Mouse (Mus musculus) stomach, embryonic 16.5 days (tissue): ENCODE data around the gene Dohh. TPM values are rescaled to one million over a fixed set of nuclear protein-coding genes. Genes with fewer than 3 reads are reported as not detected.

Experiments used
- ATAC-seq: fragments of 200-750 bp; cut with Nextera tagmentation; 2 replicates; pipeline ENCODE4 v1.8.0; 2017; ENCODE audit warnings: moderate number of reproducible peaks, moderate TSS enrichment; ENCODE audit not compliant: insufficient read depth, low FRiP score
- H3K27ac ChIP-seq: fragments of 300-500 bp; sonication (generic); 2 replicates; pipeline ENCODE4 v1.5.1; 2014; ENCODE audit warnings: low read length
- H3K27me3 ChIP-seq: fragments of 300-500 bp; sonication (generic); 2 replicates; pipeline ENCODE4 v1.6.1; 2014; ENCODE audit warnings: low read length, control low read depth, mixed read lengths; ENCODE audit not compliant: control insufficient read depth, insufficient read depth
- H3K36me3 ChIP-seq: fragments of 300-500 bp; sonication (generic); 2 replicates; pipeline ENCODE4 v1.6.1; 2014; ENCODE audit warnings: low read length; ENCODE audit not compliant: control insufficient read depth, insufficient read depth
- H3K4me1 ChIP-seq: fragments of 300-500 bp; sonication (generic); 2 replicates; pipeline ENCODE4 v1.6.1; 2014; ENCODE audit warnings: low read length, control low read depth, mixed read lengths; ENCODE audit not compliant: control insufficient read depth, insufficient read depth
- H3K4me2 ChIP-seq: fragments of 300-500 bp; sonication (generic); 2 replicates; pipeline ENCODE4 v1.6.1; 2014; ENCODE audit warnings: low read depth, low read length, mixed read lengths
- H3K4me3 ChIP-seq: fragments of 300-500 bp; sonication (generic); replicated peaks from 2 replicates; pipeline ENCODE4 v1.5.1; 2014; ENCODE audit warnings: mild to moderate bottlenecking, low read length
- H3K9ac ChIP-seq: fragments of 300-500 bp; sonication (generic); 2 replicates; pipeline ENCODE4 v1.6.1; 2014; ENCODE audit warnings: low read length
- H3K9me3 ChIP-seq: fragments of 300-500 bp; sonication (generic); replicated peaks from 2 replicates; pipeline ENCODE4 v1.6.1; 2016; ENCODE audit warnings: low read length, control low read depth; ENCODE audit not compliant: control insufficient read depth
- WGBS: fragments of 180-500 bp; shearing (Covaris S2); extraction: QIAGEN DNeasy Blood & Tissue Kit; methylation state at CpG from one replicate; pipeline ENCODE4 v1.1.7; 2014; 5-methylcytosine and 5-hydroxymethylcytosine counted together
- polyA plus RNA-seq: library from polyadenylated mRNA; unstranded; fragments of >200 nt; fragmentation: Nextera tagmentation; extraction: Ambion mirVana; gene quantifications from 2 replicates; pipeline ENCODE4 v1.2.1, GENCODE M21; 2015

Gene Dohh
- polyA plus RNA-seq, 1 experiment from 2014 or later: 79.6 TPM

DNA sequence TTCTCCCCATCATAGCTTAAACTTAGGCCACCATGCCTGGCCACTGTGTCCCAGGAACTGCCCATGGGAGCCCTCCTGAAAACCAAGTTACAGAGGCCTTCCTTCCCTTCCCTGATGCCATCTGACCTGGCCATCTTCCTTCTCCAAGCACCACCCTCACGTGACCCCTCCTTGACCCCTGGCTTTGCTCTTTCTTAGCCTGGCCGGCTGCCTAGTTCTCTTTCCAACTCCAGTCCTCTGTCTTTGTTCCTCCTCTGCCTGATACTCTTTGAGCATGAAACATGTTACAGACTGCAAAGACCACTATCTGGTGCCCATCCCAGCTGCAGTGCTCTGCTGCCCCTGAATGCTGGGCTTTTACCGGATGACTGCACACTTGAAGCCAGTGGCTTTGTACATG is 5.1 kb downstream of the Dohh start:
- H3K9ac ChIP-seq: peak overlapping the region; percentile 31; the same call in 1 of the 2 replicates
- peaks cover 6% of the 10 kb centered on the region; the same call in 1 of the 2 replicates for H3K36me3 ChIP-seq
- H3K9me3 ChIP-seq: no peaks in the 10 kb centered on the region
- H3K4me1 ChIP-seq: peaks cover 33% of the 10 kb centered on the region
- no peak overlapping the region for H3K4me2 ChIP-seq
- H3K4me3 ChIP-seq: no peak overlapping the region
- WGBS: 46% methylated on average over 3 of the region's 3 CpGs
- peak overlapping the region; percentile 43; the same call in 1 of the 2 replicates for H3K27ac ChIP-seq
- no peaks in the 10 kb centered on the region for H3K27me3 ChIP-seq
- no peak for ATAC-seq

DNA sequence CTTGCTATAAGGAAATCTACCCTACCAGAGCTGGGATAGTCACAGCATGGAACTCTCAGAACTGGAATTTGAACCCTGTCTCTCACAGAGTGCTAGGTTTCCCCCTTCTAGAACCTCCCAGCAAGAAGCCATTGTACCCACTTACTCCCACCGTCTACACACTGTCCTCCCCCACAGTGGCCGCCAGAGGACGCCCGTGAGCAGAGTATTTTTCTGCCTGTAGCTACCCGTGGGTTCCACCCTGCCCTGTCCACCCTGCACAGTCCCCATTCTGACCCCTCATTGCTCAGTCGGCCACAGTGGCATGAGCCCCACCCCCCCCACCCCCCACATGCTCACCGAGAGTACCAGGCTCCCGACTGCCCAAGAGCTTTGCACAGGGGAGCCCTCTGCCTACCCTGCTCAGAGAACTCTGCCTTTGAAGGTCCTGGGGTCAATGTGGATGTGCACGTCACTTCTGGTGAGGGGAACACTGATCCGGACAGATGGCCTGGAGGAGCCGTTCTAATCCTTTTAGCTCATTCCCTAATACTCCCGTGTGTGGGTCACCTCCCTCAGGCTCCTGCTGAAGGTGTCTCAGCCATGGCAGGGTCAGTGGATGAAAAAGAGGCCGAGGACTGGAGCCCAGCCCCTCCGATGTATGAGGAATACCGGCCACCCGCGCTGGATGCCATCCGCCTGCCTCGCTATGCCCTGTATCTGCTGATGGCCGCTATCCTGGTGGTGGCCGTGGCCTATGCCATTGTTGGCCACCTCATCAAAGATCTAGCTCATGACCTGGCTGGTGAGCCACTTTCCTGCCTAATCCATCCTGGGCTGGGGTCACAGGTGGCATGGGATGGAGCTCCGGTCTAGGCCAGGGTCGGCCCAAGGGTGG is 5.8 kb downstream of the Dohh start:
- Histone ChIP-seq H3K27me3 (no peaks in the 10 kb centered on the region), H3K4me1 (peaks cover 30% of the 10 kb centered on the region), H3K4me2 (no peak overlapping the region), H3K9ac (peak overlapping the region; percentile 31; the same call in 1 of the 2 replicates), H3K9me3 (no peaks in the 10 kb centered on the region), H3K27ac (peak overlapping the region; percentile 43; the same call in 1 of the 2 replicates), H3K36me3 (peaks cover 6% of the 10 kb centered on the region; the same call in 1 of the 2 replicates), H3K4me3 (no peak overlapping the region)
- 58% methylated on average over 23 of the region's 23 CpGs for WGBS
- ATAC-seq: peak; percentile 47; the same call in 1 of the 2 replicates

DNA sequence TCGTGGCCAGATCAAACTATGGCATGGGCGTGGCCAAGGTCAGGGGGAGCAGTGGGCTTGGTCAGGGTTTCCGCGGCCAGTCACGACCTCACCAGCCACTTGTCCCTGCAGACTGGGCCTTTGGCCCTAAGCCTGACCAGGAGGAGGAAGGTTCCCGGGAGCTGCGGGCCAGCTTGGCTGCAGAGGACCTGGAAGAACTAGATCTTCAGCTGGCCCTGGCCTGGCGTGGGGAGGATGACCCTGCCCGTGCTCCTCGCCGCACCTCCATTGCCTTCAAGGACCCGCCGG is 6.4 kb downstream of the Dohh start:
- 89% methylated on average over 13 of the region's 13 CpGs for WGBS
- no peak overlapping the region for H3K4me2 ChIP-seq

DNA sequence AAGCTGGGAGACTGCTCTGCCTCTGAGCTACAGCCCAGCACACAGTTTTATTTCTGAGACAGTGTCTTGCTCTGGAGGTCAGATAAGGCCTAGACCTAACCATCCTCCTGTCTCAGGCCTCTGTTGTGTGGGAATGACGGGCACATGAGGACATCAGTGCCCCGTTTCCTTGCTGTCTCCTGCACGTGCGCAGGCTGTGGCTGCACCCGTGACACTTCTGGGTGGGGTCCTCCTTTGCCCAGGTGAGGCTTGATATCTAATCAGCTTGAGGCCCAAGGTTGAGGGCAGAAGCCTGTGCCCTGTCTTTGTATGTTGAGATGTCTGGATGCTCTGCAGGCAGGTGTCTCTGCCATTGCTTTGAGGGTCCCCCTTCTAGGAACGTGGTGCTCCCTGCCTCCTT is 8.0 kb downstream of the Dohh start:
- no peaks in the 10 kb centered on the region for H3K9me3 ChIP-seq
- no peaks in the 10 kb centered on the region for H3K27me3 ChIP-seq
- peak overlapping the region; percentile 71; the same call in 1 of the 2 replicates for H3K27ac ChIP-seq
- H3K9ac ChIP-seq: peak overlapping the region; percentile 77; the same call in 1 of the 2 replicates
- H3K4me3 ChIP-seq: no peak overlapping the region
- peaks cover 6% of the 10 kb centered on the region; the same call in 1 of the 2 replicates for H3K36me3 ChIP-seq
- WGBS: 66% methylated on average over 6 of the region's 6 CpGs
- peaks cover 22% of the 10 kb centered on the region for H3K4me1 ChIP-seq
- H3K4me2 ChIP-seq: peak overlapping the region; percentile 71; the same call in 1 of the 2 replicates
- ATAC-seq: 0 out of 2 replicates have a peak, but pooled peaks have one; percentile 18

More for the DNA sequence above, 6.4 kb downstream of the Dohh start:
- Histone ChIP-seq H3K9me3 (no peaks in the 10 kb centered on the region), H3K4me1 (peaks cover 24% of the 10 kb centered on the region), H3K9ac (no peak overlapping the region), H3K27ac (no peak overlapping the region), H3K27me3 (no peaks in the 10 kb centered on the region), H3K36me3 (peaks cover 6% of the 10 kb centered on the region; the same call in 1 of the 2 replicates), H3K4me3 (no peak overlapping the region)
- ATAC-seq: no peak

DNA sequence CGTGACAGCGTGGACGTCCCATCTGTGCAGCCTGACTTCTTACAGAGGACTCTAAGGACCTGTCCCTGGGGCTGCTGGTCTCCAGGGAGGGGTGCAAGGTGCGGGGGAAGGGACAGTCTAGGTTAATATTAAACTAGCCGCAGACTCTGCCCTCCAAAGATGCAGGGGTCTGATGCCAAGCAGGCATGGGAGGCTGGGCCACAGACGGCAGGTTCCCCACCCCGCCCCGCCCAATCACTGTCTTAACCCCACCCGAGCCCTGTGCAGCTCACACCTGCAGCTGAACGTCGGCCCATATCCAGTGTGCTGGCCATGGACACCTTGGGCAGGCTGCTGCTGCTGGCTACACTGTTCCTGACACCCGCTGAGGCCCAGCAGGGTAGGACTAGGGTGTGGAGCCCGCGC is 8.6 kb downstream of the Dohh start, which contains the start of gene Smim24:
Gene Smim24, plus strand, starts transcription at position 271 of the 405 bp plus-strand sequence.
- 56% methylated on average over 14 of the region's 14 CpGs for WGBS
- H3K4me2 ChIP-seq: peak within 1 kb of the TSS; percentile 71
- peak; percentile 37 for ATAC-seq
- peaks cover 2% of the 10 kb centered on the region; the same call in 1 of the 2 replicates for H3K36me3 ChIP-seq
- peak within 1 kb of the TSS; percentile 77 for H3K9ac ChIP-seq
- peaks cover 22% of the 10 kb centered on the region for H3K4me1 ChIP-seq
- H3K9me3 ChIP-seq: no peaks in the 10 kb centered on the region
- peak within 1 kb of the TSS; percentile 71 for H3K27ac ChIP-seq
- no peaks in the 10 kb centered on the region for H3K27me3 ChIP-seq
- peak within 1 kb of the TSS; percentile 47 for H3K4me3 ChIP-seq

DNA sequence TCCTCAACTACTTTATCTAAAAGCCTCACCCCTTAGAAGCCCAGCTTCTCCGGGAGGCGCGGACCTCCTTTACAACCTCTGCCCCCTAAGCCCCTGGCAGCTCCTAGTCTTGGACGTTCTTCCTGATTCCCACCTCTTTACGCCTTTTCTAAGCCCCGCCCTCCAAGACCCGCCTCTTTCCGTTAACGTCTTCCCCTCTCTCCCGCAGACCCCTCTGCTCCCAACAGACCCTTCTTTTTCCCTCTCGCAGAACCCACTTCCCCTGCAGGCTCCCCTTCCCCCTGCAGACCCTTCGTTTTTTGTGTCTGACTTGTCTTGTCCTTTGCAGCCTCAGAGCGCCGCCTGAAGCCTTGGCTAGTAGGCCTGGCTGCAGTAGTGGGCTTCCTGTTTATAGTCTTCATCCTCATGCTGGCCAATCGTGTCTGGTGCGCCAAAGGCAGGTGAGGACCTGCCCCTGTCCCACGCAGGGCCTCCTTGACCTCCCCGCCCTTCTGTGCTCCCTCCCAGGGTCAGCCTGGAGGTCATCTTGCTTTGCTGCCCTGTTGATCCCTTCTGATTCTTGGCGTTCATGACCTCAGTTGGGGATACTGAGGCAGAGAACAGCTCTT is 9.3 kb downstream of the Dohh start:
- H3K27me3 ChIP-seq: no peaks in the 10 kb centered on the region
- H3K9me3 ChIP-seq: no peaks in the 10 kb centered on the region
- peak overlapping the region; percentile 71 for H3K27ac ChIP-seq
- no peak for ATAC-seq
- H3K4me2 ChIP-seq: peak overlapping the region; percentile 71
- H3K4me3 ChIP-seq: peak overlapping the region; percentile 47
- peaks cover 22% of the 10 kb centered on the region for H3K4me1 ChIP-seq
- no peaks in the 10 kb centered on the region for H3K36me3 ChIP-seq
- 5% methylated on average over 19 of the region's 19 CpGs for WGBS
- peak overlapping the region; percentile 77 for H3K9ac ChIP-seq

DNA sequence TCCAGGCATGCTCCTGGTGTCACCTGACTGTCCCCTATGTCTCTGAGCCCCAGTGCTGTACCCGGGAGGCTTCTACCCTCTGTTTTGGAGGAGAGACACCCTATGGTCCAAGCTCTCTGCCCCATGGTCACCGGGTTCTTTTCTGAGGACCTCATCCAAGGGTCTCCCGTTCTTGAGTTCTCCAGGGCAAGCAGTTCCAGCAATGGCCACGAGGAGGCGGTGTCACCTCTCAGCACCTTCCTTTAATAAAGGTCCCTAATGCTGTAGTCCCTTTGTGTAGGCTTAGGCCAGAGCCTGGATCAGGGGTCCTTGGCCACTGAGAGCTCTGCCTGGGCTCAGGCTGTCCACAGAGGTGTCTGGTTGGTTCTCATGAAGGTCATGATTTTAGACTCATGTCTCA is 10.9 kb downstream of the Dohh start:
- no peaks in the 10 kb centered on the region for H3K27me3 ChIP-seq
- H3K9me3 ChIP-seq: no peaks in the 10 kb centered on the region
- H3K4me1 ChIP-seq: peaks cover 15% of the 10 kb centered on the region
- no peak overlapping the region for H3K4me3 ChIP-seq
- H3K36me3 ChIP-seq: peaks cover 7% of the 10 kb centered on the region; the same call in 1 of the 2 replicates
- no peak overlapping the region for H3K4me2 ChIP-seq
- no peak overlapping the region for H3K27ac ChIP-seq
- WGBS: 14% methylated on average over 5 of the region's 5 CpGs
- no peak for ATAC-seq
- no peak overlapping the region for H3K9ac ChIP-seq

DNA sequence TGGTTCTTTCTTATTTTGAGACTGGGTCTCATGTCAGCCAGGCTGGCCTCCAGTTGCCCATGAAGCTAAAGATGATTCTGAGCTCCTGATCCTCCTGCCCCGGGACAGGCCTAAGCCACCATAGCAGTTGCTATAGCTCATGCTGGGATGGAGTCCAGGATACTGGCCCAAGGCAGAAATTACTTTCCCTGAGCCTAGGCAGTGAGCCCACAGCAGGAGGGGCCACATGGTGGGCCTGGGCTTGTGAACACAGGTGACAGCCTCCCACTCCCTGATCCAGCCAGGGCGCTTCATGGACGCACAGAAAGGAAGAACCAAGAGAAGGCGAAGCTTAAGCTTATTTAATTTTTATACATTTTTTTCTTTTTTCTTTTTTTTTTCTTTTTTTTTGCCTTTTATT is 11.6 kb downstream of the Dohh start:
- no peak overlapping the region for H3K9ac ChIP-seq
- peaks cover 15% of the 10 kb centered on the region for H3K4me1 ChIP-seq
- no peak overlapping the region for H3K4me2 ChIP-seq
- WGBS: 91% methylated on average over 4 of the region's 4 CpGs
- H3K9me3 ChIP-seq: no peaks in the 10 kb centered on the region
- H3K27ac ChIP-seq: no peak overlapping the region
- no peak for ATAC-seq
- peaks cover 7% of the 10 kb centered on the region; the same call in 1 of the 2 replicates for H3K36me3 ChIP-seq
- H3K27me3 ChIP-seq: no peaks in the 10 kb centered on the region
- no peak overlapping the region for H3K4me3 ChIP-seq

DNA sequence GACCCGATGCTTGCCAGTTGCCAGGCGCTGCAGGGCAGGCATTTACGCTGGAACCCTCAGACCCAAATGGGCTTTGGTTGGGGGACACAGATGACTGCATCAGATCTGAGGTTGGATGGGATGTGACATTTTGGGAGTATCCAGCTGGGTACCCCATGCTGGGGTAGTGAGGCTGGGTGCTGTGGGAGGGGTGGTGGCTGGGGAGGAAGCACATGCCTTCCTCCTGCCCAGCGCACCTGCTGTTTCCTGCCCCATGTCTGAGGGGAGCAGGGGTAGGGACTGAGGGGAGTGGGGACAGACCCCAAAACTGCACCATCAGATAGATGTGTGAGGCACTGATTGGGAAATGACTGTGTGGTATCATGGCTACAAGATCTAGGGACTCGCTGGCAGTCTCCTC is 12.5 kb downstream of the Dohh start:
- no peak for ATAC-seq
- WGBS: 84% methylated on average over 5 of the region's 5 CpGs
- Histone ChIP-seq H3K4me2 (no peak overlapping the region), H3K9me3 (no peaks in the 10 kb centered on the region), H3K9ac (0 out of 2 replicates have a peak overlapping the region, but pooled peaks have one; percentile 26), H3K4me3 (no peak overlapping the region), H3K4me1 (peaks cover 21% of the 10 kb centered on the region), H3K36me3 (peaks cover 7% of the 10 kb centered on the region; the same call in 1 of the 2 replicates), H3K27me3 (no peaks in the 10 kb centered on the region), H3K27ac (no peak overlapping the region)
